Mouse (Mus musculus): Measurements from ENCODE around the gene Arhgef25. TPM values are rescaled to one million over a fixed set of nuclear protein-coding genes. Genes with fewer than 3 reads are reported as not detected.
"Not testable (repeated sequence)": the region's sequence is repeated elsewhere in the genome, so short reads cannot be mapped to it uniquely, and the experiment has no call there.

Arhgef25 gene
- polyA plus RNA-seq, 1 experiment, result 188 TPM

DNA sequence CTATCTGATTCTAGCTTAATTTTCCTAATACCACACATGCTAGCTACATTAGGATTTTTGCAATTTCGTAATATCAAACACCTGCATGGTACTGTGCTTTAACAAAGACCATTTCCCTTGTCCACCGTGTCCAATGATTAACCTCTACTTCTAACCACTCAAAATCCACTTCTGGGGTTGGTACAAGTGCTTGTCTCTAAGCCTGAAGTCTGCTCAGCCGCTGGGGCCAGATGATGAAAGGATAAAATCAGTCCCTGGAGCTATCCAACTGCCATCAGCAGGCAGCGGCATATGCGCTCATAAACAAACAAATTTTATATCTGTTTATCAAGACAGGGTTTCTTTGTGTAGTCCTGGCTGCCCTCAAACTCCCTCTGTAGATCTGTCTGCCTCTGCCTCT is 14.7 kb upstream of the Arhgef25 start:
- no peak for DNase-seq (ENCODE audit: low spot score)

DNA sequence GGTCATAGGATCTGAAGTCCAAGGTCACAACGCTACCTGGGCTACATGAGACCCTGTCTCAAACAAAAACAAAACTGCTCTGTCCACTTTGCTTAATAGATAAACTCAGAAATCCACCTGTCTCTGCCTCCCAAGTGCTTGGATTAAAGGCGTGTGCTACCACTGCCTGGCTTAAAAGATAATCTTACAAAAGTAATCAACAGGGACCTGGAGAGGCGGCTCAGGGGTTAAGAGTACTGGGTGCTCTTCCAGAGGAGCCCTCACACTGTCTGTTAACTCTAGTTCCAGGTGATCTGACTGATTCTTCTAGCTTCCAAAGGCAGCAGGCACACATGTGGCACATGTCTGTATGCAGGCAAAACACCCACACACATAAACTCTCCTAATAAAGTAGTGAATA is 13.2 kb upstream of the Arhgef25 start:
- no peak for DNase-seq (ENCODE audit: low spot score)

DNA sequence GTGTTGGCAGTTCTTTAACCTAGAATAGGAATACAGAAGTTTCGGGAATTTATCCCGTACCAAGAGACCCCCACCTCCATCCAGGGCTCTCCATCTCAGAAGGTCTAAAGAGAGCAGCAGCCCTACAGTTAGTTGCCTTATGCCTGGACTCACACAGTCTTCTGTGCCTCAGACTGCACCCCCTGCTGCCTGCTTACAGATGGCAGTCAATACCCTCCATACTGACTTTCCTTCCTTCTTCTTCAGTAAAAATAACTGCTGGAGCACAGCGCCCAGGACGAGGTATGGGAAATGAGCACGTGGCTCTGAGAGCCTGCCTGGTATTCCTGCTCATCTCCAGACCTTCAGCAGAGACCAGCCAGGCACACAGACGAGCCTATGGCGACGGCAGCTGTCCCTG is 10.4 kb upstream of the Arhgef25 start:
- DNase-seq (ENCODE audit: low spot score), result no peak

DNA sequence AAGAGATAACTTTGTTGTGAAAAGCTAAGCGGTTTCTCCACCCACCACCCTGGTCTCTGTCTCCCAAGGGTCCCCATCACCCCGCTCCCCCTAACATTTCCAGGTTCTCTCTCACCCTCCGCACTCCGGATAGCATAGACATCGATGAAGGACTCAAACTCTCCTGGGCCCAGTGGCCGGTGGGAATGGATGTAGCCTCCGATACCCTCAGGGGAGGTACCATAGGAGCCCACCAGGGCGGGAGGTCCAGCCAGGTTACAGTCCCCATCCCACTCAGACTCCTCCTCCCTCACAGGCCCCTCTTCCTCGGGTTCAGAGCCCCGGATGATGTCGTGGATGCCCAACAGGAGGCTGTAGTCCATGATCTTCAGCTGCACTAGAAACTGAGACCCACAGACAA is 9.6 kb upstream of the Arhgef25 start:
- DNase-seq (ENCODE audit: low spot score), result no peak

DNA sequence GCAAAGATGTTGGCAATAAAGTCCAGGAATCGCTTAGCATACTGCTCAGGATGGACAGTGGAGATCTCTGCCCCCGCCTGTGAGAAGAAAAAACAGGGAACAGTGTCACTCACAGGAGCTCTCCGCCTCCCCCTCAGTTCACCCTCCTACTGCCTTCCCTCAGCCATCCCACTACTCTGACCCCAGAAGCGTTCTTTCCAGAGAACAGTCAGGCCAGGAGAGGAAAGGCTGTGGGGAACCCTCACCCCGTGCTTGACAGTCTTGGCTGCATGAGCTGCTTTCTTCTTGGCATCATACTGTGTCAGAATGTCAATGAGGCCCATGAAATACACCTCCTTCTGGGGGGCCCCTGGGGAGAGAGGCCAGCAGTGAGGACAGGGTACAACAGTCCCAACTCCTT is 9.2 kb upstream of the Arhgef25 start:
- no peak for DNase-seq (ENCODE audit: low spot score)

DNA sequence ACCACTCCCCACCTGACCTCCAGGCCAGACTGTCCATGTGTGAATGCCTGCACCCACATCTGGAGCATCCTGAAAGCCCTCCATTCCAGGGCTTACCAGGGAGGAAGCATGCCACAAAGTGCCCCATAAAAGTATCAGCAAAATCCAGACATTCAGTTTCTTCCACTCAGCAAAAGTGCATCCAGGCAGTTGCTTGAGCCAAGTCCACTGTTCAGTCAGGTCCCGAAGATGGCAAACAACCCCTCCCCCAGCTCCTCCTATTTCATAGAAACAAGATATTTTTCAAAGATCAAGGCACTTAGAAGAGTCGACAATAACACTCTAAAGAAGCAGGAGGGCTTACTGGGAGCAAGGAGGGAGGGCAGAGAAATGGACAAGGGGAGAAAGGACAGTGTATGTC is 8.6 kb upstream of the Arhgef25 start:
- no peak for DNase-seq (ENCODE audit: low spot score)

DNA sequence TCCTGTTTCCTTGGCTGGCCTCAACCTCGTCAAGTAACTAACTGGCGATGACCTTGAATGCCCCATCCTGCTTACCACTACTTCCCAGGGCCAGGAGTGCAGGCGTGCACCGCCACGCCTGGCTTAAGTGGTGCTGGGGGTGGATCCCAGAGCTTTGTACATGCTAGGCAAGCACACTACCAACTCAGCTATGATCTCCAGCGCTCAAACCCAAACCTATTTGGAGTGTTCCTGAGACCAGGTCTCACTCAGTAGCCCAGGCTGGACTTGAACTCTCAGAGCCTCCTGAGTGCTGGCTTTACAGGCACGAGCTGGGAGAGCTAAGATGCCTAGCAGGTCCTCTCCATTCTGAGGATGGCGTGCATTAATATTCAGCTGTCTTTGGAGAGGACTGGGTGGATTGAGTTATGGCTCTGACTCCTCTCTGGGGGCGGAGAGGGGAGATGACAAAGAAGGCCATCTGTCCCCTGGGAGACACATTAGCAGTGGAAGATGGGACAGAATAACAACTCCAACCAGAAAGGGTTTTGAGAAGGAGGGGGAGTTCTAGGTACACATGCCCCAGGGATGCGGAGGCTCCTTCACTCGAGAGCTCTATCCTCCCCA is 7.7 kb upstream of the Arhgef25 start:
- no peak for DNase-seq (ENCODE audit: low spot score)

DNA sequence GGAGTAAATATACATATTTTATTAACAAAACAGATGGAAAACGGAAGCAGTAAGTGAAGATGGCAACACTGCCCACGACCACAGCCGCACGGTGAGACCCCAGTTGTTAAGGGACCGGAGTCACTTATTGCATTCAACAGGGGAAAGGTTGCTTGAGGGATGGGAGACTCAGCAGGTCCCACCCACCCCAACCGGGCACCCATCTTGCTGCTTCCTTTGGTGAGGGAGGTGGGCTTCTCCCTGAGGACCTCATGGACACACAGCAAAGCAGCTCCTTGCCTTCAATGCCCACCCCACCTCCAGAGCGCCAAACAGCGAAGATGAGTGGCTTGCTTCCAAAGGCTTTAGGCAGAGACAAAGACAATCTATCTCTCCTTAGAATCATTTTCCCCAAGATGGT is 7.2 kb upstream of the Arhgef25 start:
- DNase-seq (ENCODE audit: low spot score), result no peak

DNA sequence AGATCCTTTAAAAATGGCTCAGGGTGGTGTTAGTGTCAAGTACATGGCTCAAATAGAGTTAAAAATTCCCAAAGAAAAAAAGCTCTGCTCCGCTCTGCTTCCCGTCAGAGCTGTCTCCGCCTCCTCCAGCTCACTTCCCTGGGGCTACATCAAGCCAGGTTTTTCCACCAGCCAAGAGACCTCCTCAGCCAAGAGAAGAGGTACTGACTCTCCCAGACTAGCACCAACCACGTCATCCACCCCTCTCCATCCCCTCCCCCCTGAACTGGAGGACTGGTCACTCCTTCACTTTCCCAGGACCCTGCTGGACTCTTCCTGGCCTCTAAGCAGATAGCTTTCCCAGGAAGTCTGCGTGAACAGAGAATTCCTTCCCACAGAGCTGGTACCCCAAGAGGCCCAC is 6.5 kb upstream of the Arhgef25 start:
- DNase-seq (ENCODE audit: low spot score), result no peak

DNA sequence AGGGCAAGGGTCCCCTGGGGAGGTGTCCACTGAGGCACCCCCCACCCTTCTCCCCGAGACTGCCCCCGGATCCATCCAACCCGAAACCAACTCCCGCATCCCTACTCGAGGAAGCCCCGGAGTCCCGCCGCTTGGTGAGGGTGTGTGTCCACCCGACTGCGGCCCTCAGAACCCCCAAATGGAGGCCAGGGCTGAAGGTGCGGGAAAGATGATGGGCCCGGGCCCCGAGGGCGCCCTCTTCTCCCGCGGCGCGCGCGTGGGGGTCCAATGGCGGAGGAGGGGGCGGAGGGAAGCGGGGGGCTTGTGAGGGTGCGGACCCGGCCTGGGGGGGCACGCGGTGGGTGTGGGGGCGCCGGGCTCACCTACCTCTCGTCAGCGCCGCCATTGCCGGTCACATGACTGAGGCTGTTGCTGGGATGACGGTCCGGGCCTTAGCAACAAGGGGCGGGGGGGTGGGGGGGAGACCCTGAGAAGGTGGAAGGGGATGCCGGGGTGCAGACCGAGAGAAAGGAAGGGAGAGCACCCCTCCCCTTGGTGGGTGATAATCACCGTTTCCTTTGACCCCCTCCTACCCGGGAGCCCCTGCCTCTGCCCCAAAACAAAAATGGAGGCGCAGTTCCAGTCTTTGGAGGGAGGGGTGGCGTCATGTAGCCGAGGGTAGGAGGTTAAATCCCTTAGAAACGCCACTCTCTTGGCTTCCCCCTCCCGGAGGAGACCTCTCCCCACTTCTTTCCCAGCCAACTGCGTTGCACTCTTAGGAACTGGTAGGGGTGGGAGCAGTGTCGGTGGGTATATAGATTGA is 5.6 kb upstream of the Arhgef25 start, which contains the start of gene Dtx3:
TSS of gene Dtx3 (minus strand) at position 401 of the 802 bp plus-strand sequence.
- DNase-seq (ENCODE audit: low spot score), result no peak

DNA sequence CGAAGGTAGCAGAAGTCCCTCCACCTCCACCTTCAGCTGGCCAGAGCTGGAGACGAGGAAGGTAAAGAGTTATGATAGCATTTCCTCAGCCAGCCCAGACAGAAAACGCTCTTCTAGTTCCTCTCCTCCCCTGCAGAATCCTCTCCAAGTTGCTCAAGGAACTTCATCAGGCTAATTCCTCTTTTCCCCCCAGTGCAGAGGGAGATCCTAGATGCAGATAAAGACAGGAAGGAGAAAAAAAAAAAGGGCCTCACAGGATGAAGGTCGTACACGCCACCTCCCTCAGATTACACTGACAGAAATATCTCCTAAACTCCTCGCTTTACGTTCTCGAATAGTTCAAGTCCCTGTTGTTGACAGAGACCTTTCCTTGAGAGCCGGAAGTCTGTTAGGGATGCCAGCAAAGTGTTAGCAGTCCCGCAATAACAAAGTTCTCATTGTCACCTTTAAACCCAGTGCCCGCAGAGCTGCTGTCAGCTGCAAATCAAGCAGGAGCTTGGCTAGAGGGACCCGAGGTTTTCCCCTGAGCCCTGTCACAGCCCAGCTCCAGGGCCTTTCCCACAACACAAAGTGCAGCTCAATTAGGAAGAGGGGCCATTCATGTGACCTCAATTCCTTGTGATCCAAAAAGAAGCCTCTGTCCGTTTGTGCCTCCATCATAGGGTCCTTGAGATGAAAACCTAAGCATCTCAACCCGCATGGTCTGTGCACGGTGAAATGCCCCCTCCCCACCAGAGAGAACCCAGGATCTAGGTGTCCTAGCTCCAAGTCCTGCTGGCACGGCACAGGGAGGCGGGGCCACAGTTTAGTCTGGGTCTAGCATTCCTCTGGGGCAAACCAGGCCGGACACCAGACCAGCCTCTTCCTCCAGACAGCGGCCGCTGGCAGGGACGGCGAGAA is 4.8 kb upstream of the Arhgef25 start:
- DNase-seq (ENCODE audit: low spot score), result peak; percentile 41

DNA sequence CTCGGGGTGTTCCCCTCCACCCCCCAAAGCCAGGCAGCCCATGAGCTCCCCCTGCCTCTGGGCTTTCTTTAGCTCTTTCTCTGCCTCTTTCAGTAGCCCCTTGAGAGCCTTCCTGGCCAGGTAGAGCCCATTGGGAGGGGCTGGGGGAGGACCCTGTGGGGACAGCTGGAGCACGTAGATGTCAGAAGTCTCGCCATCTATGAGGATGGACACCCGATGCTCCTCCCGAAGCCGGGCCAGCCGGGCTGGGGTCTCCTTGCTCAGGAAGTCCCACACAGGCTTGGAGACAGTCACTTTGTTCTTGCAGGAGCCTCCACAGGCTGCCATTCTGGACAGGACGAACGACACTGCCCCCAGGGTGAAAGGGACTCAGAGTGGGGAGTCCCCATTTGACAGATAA is 3.1 kb upstream of the Arhgef25 start:
- no peak for DNase-seq (ENCODE audit: low spot score)

DNA sequence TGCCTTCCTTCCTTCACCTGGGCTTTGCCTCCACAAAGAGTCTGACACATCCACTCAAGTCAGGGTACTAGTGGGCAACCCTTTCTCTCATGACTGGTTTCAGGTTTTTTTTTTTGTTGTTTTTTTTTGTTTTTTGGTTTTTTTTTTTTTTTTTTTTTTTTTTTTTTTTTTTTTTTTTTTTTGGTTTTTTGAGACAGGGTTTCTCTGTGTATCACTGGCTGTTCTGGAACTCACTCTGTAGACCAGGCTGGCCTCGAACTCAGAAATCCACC is 2.1 kb upstream of the Arhgef25 start:
- not testable (repeated sequence) for DNase-seq (ENCODE audit: low spot score)

DNA sequence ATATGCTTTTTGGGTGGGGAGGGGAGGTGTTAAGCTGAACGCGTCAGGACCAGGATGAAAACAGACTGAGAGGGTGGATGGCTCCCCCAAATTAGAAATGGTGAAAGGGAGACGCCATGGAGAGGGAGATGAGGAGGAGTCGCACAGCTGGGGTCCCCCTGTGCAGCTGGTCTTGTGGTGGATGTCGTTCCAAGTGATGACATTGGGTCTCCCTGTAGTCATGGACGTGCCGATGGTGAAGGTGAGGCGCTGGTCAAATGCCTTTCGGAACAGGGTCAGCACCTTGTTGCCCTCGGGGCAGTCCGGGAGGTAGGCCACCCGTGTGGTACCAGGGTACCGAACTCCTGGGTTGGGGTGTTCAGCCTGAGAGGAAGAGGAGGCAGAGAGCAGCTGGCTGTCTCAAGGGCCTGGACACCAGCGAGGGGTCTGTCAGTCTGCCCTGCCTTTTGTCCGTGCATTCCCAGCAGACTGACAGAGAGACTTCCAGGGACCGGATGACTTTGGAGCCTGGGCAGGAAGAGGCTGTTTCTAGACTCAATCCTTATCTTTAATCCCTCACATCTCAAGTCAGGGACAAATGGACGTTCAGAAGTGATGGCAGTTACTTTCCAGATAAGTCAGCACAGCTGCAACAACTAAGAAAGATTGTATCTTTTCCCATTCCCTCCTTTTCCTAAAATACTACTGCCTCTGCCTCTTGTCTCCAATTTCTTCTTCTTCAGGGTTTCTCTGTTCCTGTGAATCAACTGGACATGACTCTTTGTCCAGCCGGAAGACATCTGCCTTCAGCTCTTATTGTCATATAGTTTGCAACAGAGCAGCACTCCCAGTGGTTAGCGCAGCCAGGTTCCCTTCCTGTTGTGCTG is 1.5 kb upstream of the Arhgef25 start:
- no peak for DNase-seq (ENCODE audit: low spot score)

DNA sequence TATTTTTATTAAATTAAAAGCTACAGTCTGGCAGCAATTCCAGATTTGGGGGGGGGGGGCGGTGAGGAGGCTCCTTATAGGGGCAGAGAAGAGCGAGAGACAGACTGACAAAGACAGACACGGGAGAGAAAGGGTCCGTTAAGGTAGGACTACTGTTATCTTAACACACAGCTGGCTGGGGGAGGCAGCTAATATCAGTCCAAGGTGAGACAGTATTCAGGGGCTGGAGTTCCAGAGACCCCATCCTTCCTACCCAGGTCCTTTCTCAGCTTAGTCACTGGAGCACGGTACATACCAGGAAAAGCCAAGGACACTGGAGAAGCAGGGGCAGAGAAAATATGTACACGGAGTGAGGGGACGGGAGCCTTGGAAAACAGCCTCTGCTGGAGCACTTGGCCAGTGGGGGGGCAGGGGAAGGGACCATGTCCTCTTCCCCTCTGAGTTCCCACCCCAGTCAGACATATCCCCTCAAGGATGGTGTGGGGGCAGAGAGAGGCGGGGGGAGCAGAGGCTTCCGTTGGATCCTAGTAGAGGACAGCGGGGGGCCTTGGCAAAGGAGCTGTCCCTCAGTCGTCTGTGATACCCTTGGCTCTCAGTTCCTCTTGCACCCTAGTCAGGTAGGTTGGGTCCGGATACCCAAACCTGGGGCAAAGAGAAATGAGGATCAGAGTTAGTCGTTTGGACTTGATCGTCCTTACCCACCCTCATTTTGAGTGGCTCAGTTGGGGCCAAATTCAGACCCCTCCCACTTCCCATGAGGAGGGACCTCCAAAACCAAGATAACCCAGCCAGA is 711 bp upstream of the Arhgef25 start:
- DNase-seq (ENCODE audit: low spot score), result no peak

DNA sequence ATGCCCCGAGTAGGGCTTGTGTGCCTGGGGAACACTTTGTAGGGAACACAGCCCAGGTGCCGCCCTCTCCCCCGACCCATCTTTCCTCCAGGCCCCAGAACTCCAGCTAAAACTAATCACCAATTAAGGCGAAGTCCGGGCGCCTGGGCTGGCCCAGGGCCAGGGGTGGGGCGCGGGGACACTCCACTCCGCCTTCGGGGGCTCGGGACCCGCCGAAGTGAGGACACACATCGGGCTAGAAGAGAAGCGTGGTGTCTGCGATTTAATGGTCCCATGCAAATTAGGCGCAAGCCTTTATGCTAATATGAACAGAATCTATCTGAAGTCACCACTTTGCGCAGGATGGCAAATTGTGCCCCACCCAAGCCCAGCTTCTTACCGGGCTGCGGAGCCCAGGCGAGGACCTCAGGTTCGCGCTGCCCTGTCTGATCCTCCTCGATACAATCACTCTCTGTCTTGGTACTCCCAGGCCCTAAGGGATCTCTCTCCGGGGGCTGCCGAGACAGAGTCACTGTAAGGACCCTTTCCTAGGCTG is 700 bp downstream of the Arhgef25 start:
- DNase-seq (ENCODE audit: low spot score), result no peak

DNA sequence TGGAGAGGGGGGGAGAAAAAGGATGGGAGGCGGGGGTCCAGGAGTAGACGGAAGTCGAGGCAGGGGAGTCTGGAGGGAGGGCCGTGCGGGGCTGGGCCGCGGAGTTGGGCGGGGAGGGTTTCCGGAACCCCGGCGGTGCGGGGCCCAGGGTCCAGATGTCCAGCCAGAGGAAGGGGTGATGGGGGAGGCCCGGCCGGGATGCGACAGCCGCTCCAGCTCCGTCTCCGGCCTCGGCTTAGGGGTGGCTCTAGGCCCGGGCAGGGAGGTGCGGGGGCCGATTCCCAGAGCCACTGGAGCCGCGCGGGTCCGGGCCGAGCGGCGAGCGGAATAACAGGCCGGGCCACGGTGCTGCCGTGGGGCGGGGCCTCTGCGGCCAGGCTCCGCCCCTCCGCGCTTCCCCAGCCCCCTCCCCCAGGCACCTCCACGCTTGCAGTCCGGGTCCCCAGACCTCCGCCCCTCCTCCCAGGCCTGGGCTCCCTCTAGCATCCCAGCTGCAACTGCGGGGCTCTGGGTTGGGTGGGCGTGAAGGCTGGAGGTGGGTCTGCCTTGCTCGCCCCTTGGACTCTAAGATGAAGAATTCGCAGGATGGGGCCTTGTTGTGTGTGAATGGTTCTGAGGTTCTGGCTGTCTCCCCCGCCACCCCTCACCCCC is 1.3 kb downstream of the Arhgef25 start:
- DNase-seq (ENCODE audit: low spot score), result no peak

DNA sequence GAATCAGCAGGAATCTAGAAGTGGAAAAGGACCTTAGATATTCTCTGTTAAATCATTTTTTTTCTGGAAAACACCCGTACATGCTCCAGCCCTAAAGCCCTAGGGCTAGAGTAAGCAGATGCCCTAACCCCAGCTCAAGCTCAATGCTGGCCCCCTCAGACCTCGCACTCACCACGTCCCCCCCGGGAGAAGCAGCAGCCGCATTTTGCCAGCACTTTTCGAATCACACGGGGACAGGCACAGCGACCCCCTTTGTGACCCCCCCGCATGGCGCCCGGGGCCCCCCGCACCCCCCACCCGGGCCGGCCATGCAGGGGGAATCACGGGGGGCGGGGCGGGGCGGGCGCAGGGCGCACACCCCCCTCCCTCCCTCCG is 1.8 kb downstream of the Arhgef25 start:
- DNase-seq (ENCODE audit: low spot score), result no peak

DNA sequence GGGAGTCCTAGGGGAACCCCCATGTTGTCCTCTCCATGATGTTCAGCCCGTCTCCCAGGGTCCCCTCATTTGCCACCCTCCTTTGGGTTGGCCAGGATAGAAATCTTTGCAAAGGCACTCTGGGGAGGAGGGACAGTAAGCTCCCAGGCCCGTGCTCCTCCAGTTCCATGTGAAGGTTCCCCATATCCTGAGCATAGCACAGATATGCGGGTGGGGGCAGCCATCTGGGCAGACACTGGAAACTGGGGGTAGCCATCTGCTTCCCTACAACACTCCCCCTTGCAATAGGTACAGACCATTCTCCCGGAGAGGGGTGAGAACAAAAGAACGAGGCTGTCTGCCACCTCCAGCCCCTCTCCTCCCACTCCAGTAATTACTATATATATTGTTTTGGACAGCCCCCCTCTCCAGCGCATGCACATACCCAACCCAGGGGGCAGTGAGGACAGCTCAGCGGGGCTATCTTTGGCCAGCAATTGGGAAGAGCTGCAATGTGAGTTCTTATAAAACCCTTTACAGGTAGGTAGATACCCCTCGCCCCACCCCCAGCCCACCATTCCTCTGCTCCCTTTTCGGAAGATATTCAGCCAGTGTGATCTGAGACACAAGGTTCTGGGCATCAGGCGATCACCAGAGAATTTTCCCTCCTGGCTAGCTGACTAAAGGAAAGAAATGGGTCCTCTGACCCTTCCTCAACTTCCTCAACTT is 2.4 kb downstream of the Arhgef25 start:
- no peak for DNase-seq (ENCODE audit: low spot score)

DNA sequence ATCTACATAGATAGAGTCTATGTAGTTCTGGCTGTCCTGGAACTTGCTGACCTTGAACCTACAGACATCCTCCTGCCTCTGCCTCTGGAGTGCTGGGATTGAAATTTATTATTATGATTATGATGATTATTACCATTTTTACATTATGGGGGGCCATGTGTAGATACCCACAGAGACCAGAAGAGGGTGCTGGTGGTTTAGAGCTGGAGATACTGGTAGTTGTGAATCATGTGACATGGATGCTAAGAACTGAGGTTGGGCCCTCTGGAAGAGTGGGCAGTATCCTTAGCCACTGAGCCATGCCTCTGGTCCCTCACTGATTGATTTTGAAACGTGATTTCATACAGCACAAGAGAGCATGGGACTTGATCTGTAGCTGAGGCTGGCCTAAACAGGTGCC is 3.4 kb downstream of the Arhgef25 start:
- no peak for DNase-seq (ENCODE audit: low spot score)
